Mouse (Mus musculus): ENCODE data around the gene Ss18l1. TPM values are rescaled to one million over a fixed set of nuclear protein-coding genes. Genes with fewer than 3 reads are reported as not detected.

Gene Ss18l1
- polyA plus RNA-seq, 1 experiment from 2014 or later, result 3.2 TPM

- Histone ChIP-seq H3K4me3 (ENCODE audit: low read length) (no peak overlapping the region), H3K9ac (ENCODE audit: low read length) (no peak overlapping the region), H3K27ac (ENCODE audit: low read length) (no peak overlapping the region), H3K9me3 (replicated peaks; ENCODE audit: control insufficient read depth, low read length) (no peaks in the 10 kb centered on the region), H3K36me3 (ENCODE audit: control insufficient read depth, insufficient read depth) (no peaks in the 10 kb centered on the region), H3K4me1 (ENCODE audit: control insufficient read depth, insufficient read depth, low read length) (peaks cover 1% of the 10 kb centered on the region; the same call in 1 of the 2 replicates), H3K27me3 (ENCODE audit: control insufficient read depth, insufficient read depth, low read length) (no peaks in the 10 kb centered on the region), H3K4me2 (ENCODE audit: low read depth, low read length) (no peak overlapping the region)
- WGBS, result 61% methylated on average over 4 of the region's 4 CpGs
- no peak for ATAC-seq (replicated peaks; ENCODE audit: extremely low read depth, insufficient read depth, low FRiP score)
Observed at GRCm38 (mm10) chr2:180017632-180018031, 24.7 kb upstream of the Ss18l1 start.

DNA sequence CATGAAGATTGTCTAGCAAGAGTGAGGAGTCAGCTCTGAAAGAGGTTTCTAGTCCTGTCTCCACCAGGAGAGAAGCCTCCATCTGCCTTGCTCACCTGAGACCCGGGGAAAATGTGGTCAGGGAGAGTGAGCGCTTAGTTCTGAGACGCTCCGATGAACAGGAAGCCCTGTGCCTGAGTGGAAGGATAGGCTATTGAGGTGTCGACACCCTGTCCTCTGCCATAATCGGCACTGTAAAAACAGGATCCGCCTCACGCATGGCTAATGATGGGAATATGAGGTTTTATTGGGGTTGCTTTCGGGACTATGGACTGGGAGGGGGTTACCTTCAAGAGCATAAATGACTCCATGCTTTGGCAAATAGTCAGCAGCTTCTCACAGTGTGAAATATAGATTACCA, 23.7 kb upstream of the Ss18l1 start:
- no peak overlapping the region for H3K27ac ChIP-seq (ENCODE audit: low read length)
- no peak overlapping the region for H3K4me3 ChIP-seq (ENCODE audit: low read length)
- H3K27me3 ChIP-seq (ENCODE audit: control insufficient read depth, insufficient read depth, low read length), result no peaks in the 10 kb centered on the region
- 68% methylated on average over 9 of the region's 9 CpGs for WGBS
- H3K4me2 ChIP-seq (ENCODE audit: low read depth, low read length), result no peak overlapping the region
- no peaks in the 10 kb centered on the region for H3K9me3 ChIP-seq (replicated peaks; ENCODE audit: control insufficient read depth, low read length)
- no peak for ATAC-seq (replicated peaks; ENCODE audit: extremely low read depth, insufficient read depth, low FRiP score)
- peaks cover 3% of the 10 kb centered on the region; the same call in 1 of the 2 replicates for H3K4me1 ChIP-seq (ENCODE audit: control insufficient read depth, insufficient read depth, low read length)
- no peak overlapping the region for H3K9ac ChIP-seq (ENCODE audit: low read length)
- H3K36me3 ChIP-seq (ENCODE audit: control insufficient read depth, insufficient read depth), result no peaks in the 10 kb centered on the region

- H3K27me3 ChIP-seq (ENCODE audit: control insufficient read depth, insufficient read depth, low read length), result no peaks in the 10 kb centered on the region
- ATAC-seq (replicated peaks; ENCODE audit: extremely low read depth, insufficient read depth, low FRiP score), result no peak
- no peaks in the 10 kb centered on the region for H3K9me3 ChIP-seq (replicated peaks; ENCODE audit: control insufficient read depth, low read length)
- no peaks in the 10 kb centered on the region for H3K36me3 ChIP-seq (ENCODE audit: control insufficient read depth, insufficient read depth)
- no peak overlapping the region for H3K4me3 ChIP-seq (ENCODE audit: low read length)
- H3K9ac ChIP-seq (ENCODE audit: low read length), result no peak overlapping the region
- no peak overlapping the region for H3K4me2 ChIP-seq (ENCODE audit: low read depth, low read length)
- peaks cover 3% of the 10 kb centered on the region; the same call in 1 of the 2 replicates for H3K4me1 ChIP-seq (ENCODE audit: control insufficient read depth, insufficient read depth, low read length)
- whole genome bisulfite sequencing, result 69% methylated on average over 7 of the region's 7 CpGs
- no peak overlapping the region for H3K27ac ChIP-seq (ENCODE audit: low read length)
Observed at GRCm38 (mm10) chr2:180020091-180020661, 22.1 kb upstream of the Ss18l1 start.

GRCm38 (mm10) chr2:180020919-180021318, 21.4 kb upstream of the Ss18l1 start:
- Histone ChIP-seq H3K9ac (ENCODE audit: low read length) (no peak overlapping the region), H3K4me3 (ENCODE audit: low read length) (no peak overlapping the region), H3K36me3 (ENCODE audit: control insufficient read depth, insufficient read depth) (no peaks in the 10 kb centered on the region), H3K27me3 (ENCODE audit: control insufficient read depth, insufficient read depth, low read length) (no peaks in the 10 kb centered on the region), H3K4me2 (ENCODE audit: low read depth, low read length) (no peak overlapping the region), H3K27ac (ENCODE audit: low read length) (no peak overlapping the region), H3K9me3 (replicated peaks; ENCODE audit: control insufficient read depth, low read length) (no peaks in the 10 kb centered on the region), H3K4me1 (ENCODE audit: control insufficient read depth, insufficient read depth, low read length) (peaks cover 6% of the 10 kb centered on the region)
- no peak for ATAC-seq (replicated peaks; ENCODE audit: extremely low read depth, insufficient read depth, low FRiP score)
- WGBS, result 69% methylated on average over 8 of the region's 8 CpGs

- H3K4me1 ChIP-seq (ENCODE audit: control insufficient read depth, insufficient read depth, low read length), result peaks cover 25% of the 10 kb centered on the region
- no peaks in the 10 kb centered on the region for H3K36me3 ChIP-seq (ENCODE audit: control insufficient read depth, insufficient read depth)
- H3K4me3 ChIP-seq (ENCODE audit: low read length), result no peak overlapping the region
- H3K4me2 ChIP-seq (ENCODE audit: low read depth, low read length), result no peak overlapping the region
- no peaks in the 10 kb centered on the region for H3K9me3 ChIP-seq (replicated peaks; ENCODE audit: control insufficient read depth, low read length)
- H3K27me3 ChIP-seq (ENCODE audit: control insufficient read depth, insufficient read depth, low read length), result no peaks in the 10 kb centered on the region
- no peak overlapping the region for H3K9ac ChIP-seq (ENCODE audit: low read length)
- H3K27ac ChIP-seq (ENCODE audit: low read length), result no peak overlapping the region
- ATAC-seq (replicated peaks; ENCODE audit: extremely low read depth, insufficient read depth, low FRiP score), result no peak
- 69% methylated on average over 6 of the region's 6 CpGs for WGBS
Observed at GRCm38 (mm10) chr2:180022751-180023150, 19.6 kb upstream of the Ss18l1 start.

DNA sequence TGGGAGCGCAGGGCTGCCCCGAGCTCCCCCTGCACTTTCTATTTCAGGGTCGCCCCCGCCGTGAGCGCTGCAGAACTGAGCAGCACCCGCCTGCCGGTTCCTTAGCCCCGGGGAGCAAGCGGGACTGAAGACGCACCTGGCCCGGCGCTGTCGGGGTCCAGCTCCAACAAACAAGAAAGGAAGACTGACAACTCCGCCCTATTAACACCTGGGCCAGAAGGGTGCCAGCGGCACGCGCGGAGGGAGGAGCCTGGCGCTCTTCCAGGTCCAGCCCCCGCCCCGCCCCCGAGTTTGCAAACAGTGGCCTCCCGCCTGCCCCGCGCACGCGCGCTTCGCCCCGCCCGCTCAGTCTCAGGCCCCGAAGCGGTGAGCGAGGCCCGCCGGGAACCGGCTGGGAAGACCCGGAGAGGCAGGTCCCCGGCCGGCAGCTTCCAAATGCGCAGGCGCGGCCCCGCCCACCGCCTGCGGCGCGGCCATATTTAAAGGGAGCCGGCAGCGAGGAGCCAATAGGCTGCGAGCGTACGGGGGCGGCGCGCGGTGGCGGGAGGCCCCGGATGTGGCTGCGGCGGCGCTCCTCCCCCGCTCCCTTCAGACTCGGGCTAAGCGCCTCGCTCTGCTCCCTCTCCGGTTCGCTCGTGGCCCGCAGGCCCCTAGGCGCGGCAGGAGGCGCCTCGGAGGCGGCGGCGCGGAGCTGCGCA, 17.8 kb upstream of the Ss18l1 start, which contains the start of gene Lsm14b:
Lsm14b (plus strand) TSS at position 587 of the 698 bp plus-strand sequence.
- H3K27me3 ChIP-seq (ENCODE audit: control insufficient read depth, insufficient read depth, low read length), result no peaks in the 10 kb centered on the region
- ATAC-seq (replicated peaks; ENCODE audit: extremely low read depth, insufficient read depth, low FRiP score), result peak; percentile 89
- peak within 1 kb of the TSS; percentile 92 for H3K4me2 ChIP-seq (ENCODE audit: low read depth, low read length)
- H3K4me1 ChIP-seq (ENCODE audit: control insufficient read depth, insufficient read depth, low read length), result peaks cover 33% of the 10 kb centered on the region
- H3K4me3 ChIP-seq (ENCODE audit: low read length), result peak within 1 kb of the TSS; percentile 91
- WGBS, result 0% methylated on average over 72 of the region's 80 CpGs
- peak within 1 kb of the TSS; percentile 92 for H3K27ac ChIP-seq (ENCODE audit: low read length)
- peak within 1 kb of the TSS; percentile 90 for H3K9ac ChIP-seq (ENCODE audit: low read length)
- peaks cover 9% of the 10 kb centered on the region for H3K36me3 ChIP-seq (ENCODE audit: control insufficient read depth, insufficient read depth)
- H3K9me3 ChIP-seq (replicated peaks; ENCODE audit: control insufficient read depth, low read length), result no peaks in the 10 kb centered on the region

DNA sequence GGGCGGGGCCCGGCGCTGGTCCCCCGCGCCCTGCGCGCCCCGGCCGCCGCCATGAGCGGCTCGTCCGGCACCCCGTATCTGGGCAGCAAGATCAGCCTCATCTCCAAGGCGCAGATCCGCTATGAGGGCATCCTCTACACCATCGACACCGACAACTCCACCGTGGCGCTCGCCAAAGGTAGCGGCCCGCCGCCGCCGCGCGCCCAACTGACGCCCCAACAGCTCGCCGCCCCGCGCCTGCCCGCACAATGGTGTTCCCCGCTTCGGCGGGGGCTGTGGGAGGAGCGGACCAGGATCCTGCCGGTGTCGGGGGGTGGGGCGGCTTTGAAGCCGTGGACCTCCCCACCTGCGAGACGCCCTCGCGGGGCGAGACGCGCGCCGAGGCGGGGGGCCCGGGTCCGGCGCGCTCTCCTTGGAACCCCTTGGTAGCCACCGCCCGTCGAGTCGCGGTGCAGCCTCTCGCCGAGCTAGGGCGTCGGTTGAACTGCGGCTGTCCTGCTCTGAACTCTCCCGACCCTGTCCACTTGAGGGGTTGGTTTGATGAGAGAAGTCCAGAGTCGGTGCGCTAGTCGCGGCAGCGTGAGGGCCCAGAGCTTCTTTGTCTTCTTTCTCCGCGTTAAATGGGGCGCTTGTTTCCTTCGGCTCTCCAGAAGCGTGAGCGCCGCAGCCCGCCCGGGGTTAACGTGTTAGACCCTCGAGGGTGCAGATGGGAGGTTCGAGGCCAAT, 17.0 kb upstream of the Ss18l1 start:
- Histone ChIP-seq H3K36me3 (ENCODE audit: control insufficient read depth, insufficient read depth) (peaks cover 9% of the 10 kb centered on the region), H3K27ac (ENCODE audit: low read length) (peak overlapping the region; percentile 92), H3K4me3 (ENCODE audit: low read length) (peak overlapping the region; percentile 91), H3K27me3 (ENCODE audit: control insufficient read depth, insufficient read depth, low read length) (no peaks in the 10 kb centered on the region), H3K4me2 (ENCODE audit: low read depth, low read length) (peak overlapping the region; percentile 92), H3K9me3 (replicated peaks; ENCODE audit: control insufficient read depth, low read length) (no peaks in the 10 kb centered on the region), H3K9ac (ENCODE audit: low read length) (peak overlapping the region; percentile 90), H3K4me1 (ENCODE audit: control insufficient read depth, insufficient read depth, low read length) (peaks cover 33% of the 10 kb centered on the region)
- WGBS, result under 1% methylated on average over 71 of the region's 84 CpGs
- peak; percentile 6; the same call in 1 of the 2 replicates for ATAC-seq (replicated peaks; ENCODE audit: extremely low read depth, insufficient read depth, low FRiP score)

GRCm38 (mm10) chr2:180025861-180026200, 16.5 kb upstream of the Ss18l1 start:
- no peaks in the 10 kb centered on the region for H3K9me3 ChIP-seq (replicated peaks; ENCODE audit: control insufficient read depth, low read length)
- 13% methylated on average over 6 of the region's 6 CpGs for WGBS
- peak overlapping the region; percentile 91 for H3K4me3 ChIP-seq (ENCODE audit: low read length)
- H3K36me3 ChIP-seq (ENCODE audit: control insufficient read depth, insufficient read depth), result peaks cover 14% of the 10 kb centered on the region
- peaks cover 33% of the 10 kb centered on the region for H3K4me1 ChIP-seq (ENCODE audit: control insufficient read depth, insufficient read depth, low read length)
- peak overlapping the region; percentile 92 for H3K4me2 ChIP-seq (ENCODE audit: low read depth, low read length)
- H3K27ac ChIP-seq (ENCODE audit: low read length), result no peak overlapping the region
- peak overlapping the region; percentile 90 for H3K9ac ChIP-seq (ENCODE audit: low read length)
- no peaks in the 10 kb centered on the region for H3K27me3 ChIP-seq (ENCODE audit: control insufficient read depth, insufficient read depth, low read length)
- no peak for ATAC-seq (replicated peaks; ENCODE audit: extremely low read depth, insufficient read depth, low FRiP score)

GRCm38 (mm10) chr2:180027768-180028167, 14.5 kb upstream of the Ss18l1 start:
- Histone ChIP-seq H3K36me3 (ENCODE audit: control insufficient read depth, insufficient read depth) (peaks cover 31% of the 10 kb centered on the region), H3K27ac (ENCODE audit: low read length) (no peak overlapping the region), H3K4me3 (ENCODE audit: low read length) (no peak overlapping the region), H3K4me1 (ENCODE audit: control insufficient read depth, insufficient read depth, low read length) (peaks cover 34% of the 10 kb centered on the region), H3K4me2 (ENCODE audit: low read depth, low read length) (peak overlapping the region; percentile 92), H3K9me3 (replicated peaks; ENCODE audit: control insufficient read depth, low read length) (no peaks in the 10 kb centered on the region), H3K9ac (ENCODE audit: low read length) (no peak overlapping the region), H3K27me3 (ENCODE audit: control insufficient read depth, insufficient read depth, low read length) (no peaks in the 10 kb centered on the region)
- no peak for ATAC-seq (replicated peaks; ENCODE audit: extremely low read depth, insufficient read depth, low FRiP score)
- 65% methylated on average over 9 of the region's 9 CpGs for WGBS

Measured in heart, embryonic 16.5 days (tissue).